Mouse (Mus musculus) forebrain, embryonic 14.5 days (tissue): ENCODE results near the gene Ube4a. TPM values are rescaled to one million over a fixed set of nuclear protein-coding genes. Genes with fewer than 3 reads are reported as not detected.

Source experiments
- ATAC-seq: fragments of 200-750 bp; cut with Nextera tagmentation; 2 replicates; pipeline ENCODE4 v1.8.0; 2017; ENCODE audit warnings: mild to moderate bottlenecking, moderate library complexity
- DNase-seq: peaks from one replicate; pipeline ENCODE4 v3.0.0-alpha.2; 2015; ENCODE audit warnings: low spot score
- H3K27ac ChIP-seq: fragments of 300-500 bp; sonication (generic); 2 replicates; pipeline ENCODE4 v1.5.1; 2014; ENCODE audit warnings: low read depth, mild to moderate bottlenecking, control low read depth, low read length, moderate library complexity
- H3K27me3 ChIP-seq: fragments of 300-500 bp; sonication (generic); replicated peaks from 2 replicates; pipeline ENCODE4 v1.6.1; 2014; ENCODE audit warnings: low read length, control low read depth, mixed read lengths; ENCODE audit not compliant: control insufficient read depth, insufficient read depth
- H3K36me3 ChIP-seq: fragments of 300-500 bp; sonication (generic); 2 replicates; pipeline ENCODE4 v1.6.1; 2014; ENCODE audit warnings: low read length, control low read depth; ENCODE audit not compliant: control insufficient read depth, insufficient read depth
- H3K4me1 ChIP-seq: fragments of 300-500 bp; sonication (generic); 2 replicates; pipeline ENCODE4 v1.6.1; 2014; ENCODE audit warnings: antibody characterized with exemption, low read length, control low read depth; ENCODE audit not compliant: control insufficient read depth, insufficient read depth
- H3K4me2 ChIP-seq: fragments of 300-500 bp; sonication (generic); 2 replicates; pipeline ENCODE4 v1.6.1; 2014; ENCODE audit warnings: mild to moderate bottlenecking, control low read depth, low read length
- H3K4me3 ChIP-seq: fragments of 300-500 bp; sonication (generic); 2 replicates; pipeline ENCODE4 v1.5.1; 2014; ENCODE audit warnings: low read depth, low read length, control low read depth
- H3K9ac ChIP-seq: fragments of 300-500 bp; sonication (generic); 2 replicates; pipeline ENCODE4 v1.6.1; 2014; ENCODE audit warnings: mild to moderate bottlenecking, low read length, control low read depth, moderate library complexity
- H3K9me3 ChIP-seq: fragments of 300-500 bp; sonication (generic); replicated peaks from 2 replicates; pipeline ENCODE4 v1.6.1; 2016; ENCODE audit warnings: low read length, control low read depth, mixed read lengths; ENCODE audit not compliant: control insufficient read depth
- WGBS: fragments of 180-500 bp; shearing (Covaris S2); extraction: QIAGEN DNeasy Blood & Tissue Kit; methylation state at CpG from one replicate; pipeline ENCODE4 v1.1.7; 2014; 5-methylcytosine and 5-hydroxymethylcytosine counted together
- polyA plus RNA-seq: library from polyadenylated mRNA; unstranded; fragments of >200 nt; fragmentation: Nextera tagmentation; extraction: Ambion mirVana; gene quantifications from 2 replicates; pipeline ENCODE4 v1.2.1, GENCODE M21; 2014

The Ube4a gene
- 46.0 and 53.0 TPM in 2 replicates for polyA plus RNA-seq

DNA sequence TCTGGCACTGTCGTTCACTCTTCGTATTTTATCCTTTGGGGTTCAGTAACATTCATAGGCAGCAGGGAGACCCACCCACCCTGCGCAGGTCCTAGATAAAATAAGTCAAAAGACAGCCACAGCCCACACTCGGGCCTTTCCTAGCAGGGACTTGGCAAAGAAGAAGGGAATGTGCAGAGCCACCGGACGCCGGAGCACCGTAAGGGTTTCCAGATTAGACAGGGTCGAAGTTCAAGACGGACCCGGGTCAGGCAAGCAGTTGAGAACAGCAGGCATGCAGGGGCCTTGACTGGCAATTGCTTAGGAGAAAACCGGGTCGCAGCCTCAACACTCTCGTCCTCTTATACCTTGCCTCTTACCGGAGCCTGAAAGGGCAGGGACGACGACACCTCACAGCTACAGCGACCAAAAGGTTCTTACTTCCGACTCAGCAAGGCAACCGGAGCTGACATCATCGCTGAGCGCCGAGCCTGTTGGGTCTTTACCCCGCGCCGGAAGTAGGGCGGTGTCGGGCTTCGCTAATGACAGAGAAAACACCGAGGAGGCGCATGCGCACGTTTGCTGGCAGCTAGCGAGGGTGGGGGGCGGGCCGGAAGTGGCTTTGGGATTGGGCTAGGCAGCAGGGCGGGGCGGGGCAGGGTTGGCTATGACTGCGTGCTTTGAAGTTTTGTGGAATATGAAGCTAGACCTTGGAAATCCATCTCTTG lies at the start of gene Ube4a:
Gene Ube4a (minus strand): TSS at position 475 of the 707 bp plus-strand sequence.
- WGBS: 1% methylated on average over 39 of the region's 39 CpGs
- Histone ChIP-seq H3K9me3 (no peaks in the 10 kb centered on the region), H3K27ac (no peak within 1 kb of the TSS), H3K4me1 (peaks cover 13% of the 10 kb centered on the region), H3K4me2 (peak within 1 kb of the TSS; percentile 90), H3K27me3 (no peaks in the 10 kb centered on the region), H3K4me3 (peak within 1 kb of the TSS; percentile 81), H3K36me3 (peaks cover 17% of the 10 kb centered on the region), H3K9ac (peak within 1 kb of the TSS; percentile 77)
- DNase-seq (peak; percentile 99), ATAC-seq (peak; percentile 95)

DNA sequence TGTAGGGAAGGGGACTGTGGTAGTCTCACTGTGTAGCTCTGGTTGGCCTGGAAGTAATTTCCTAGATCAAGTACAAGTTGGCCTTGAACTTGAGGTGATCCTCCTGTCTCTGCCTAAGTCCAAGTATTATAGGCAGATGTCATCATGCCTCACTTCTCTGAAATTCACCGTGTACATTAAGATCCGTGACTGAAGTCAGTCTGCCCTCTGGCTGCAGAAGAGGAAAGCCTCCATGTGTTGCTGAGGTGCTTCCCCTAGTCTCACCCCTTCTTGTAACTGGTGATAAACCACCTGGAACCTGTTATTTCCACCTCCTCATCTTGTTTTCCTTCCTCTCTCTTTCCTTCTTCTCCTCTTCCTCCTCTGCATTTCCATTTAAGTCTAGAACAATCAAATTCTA lies 49.5 kb upstream of the Ube4a start:
- H3K27ac ChIP-seq: no peak overlapping the region
- no peak overlapping the region for H3K4me3 ChIP-seq
- H3K36me3 ChIP-seq: no peaks in the 10 kb centered on the region
- H3K4me1 ChIP-seq: no peaks in the 10 kb centered on the region
- no peak overlapping the region for H3K9ac ChIP-seq
- H3K4me2 ChIP-seq: no peak overlapping the region
- H3K9me3 ChIP-seq: no peaks in the 10 kb centered on the region
- no peak for ATAC-seq
- WGBS: 38% methylated on average over 2 of the region's 2 CpGs
- H3K27me3 ChIP-seq: no peaks in the 10 kb centered on the region
- no peak for DNase-seq

GRCm38 (mm10) chr9:45011291-45011690 lies 45.9 kb upstream of the Ube4a start:
- H3K27me3 ChIP-seq: no peaks in the 10 kb centered on the region
- no peaks in the 10 kb centered on the region for H3K36me3 ChIP-seq
- no peaks in the 10 kb centered on the region for H3K9me3 ChIP-seq
- DNase-seq (no peak), ATAC-seq (no peak)
- 55% methylated on average over 6 of the region's 6 CpGs for WGBS
- H3K9ac ChIP-seq: no peak overlapping the region
- no peak overlapping the region for H3K27ac ChIP-seq
- H3K4me3 ChIP-seq: no peak overlapping the region
- H3K4me2 ChIP-seq: no peak overlapping the region
- no peaks in the 10 kb centered on the region for H3K4me1 ChIP-seq

GRCm38 (mm10) chr9:45010461-45010860 lies 45.1 kb upstream of the Ube4a start:
- DNase-seq (peak; percentile 11), ATAC-seq (no peak)
- Histone ChIP-seq H3K4me1 (no peaks in the 10 kb centered on the region), H3K27ac (no peak overlapping the region), H3K36me3 (no peaks in the 10 kb centered on the region), H3K4me2 (no peak overlapping the region), H3K4me3 (no peak overlapping the region), H3K27me3 (no peaks in the 10 kb centered on the region), H3K9ac (no peak overlapping the region), H3K9me3 (no peaks in the 10 kb centered on the region)
- 82% methylated on average over 4 of the region's 4 CpGs for WGBS

- Histone ChIP-seq H3K27ac (no peak within 1 kb of the TSS), H3K27me3 (no peaks in the 10 kb centered on the region), H3K9me3 (no peaks in the 10 kb centered on the region), H3K36me3 (no peaks in the 10 kb centered on the region), H3K4me3 (no peak within 1 kb of the TSS), H3K4me2 (no peak within 1 kb of the TSS), H3K4me1 (no peaks in the 10 kb centered on the region), H3K9ac (no peak within 1 kb of the TSS)
- WGBS: 83% methylated on average over 19 of the region's 19 CpGs
- no peak for DNase-seq
- no peak for ATAC-seq
Measured at GRCm38 (mm10) chr9:45009180-45010078, 44.0 kb upstream of the Ube4a start, which contains the start of gene Cd3e. Cd3e (minus strand) TSS chr9:45009627.

- Histone ChIP-seq H3K27ac (no peak overlapping the region), H3K9ac (no peak overlapping the region), H3K36me3 (no peaks in the 10 kb centered on the region), H3K4me3 (no peak overlapping the region), H3K4me1 (no peaks in the 10 kb centered on the region), H3K4me2 (no peak overlapping the region), H3K9me3 (no peaks in the 10 kb centered on the region), H3K27me3 (no peaks in the 10 kb centered on the region)
- DNase-seq: no peak
- no peak for ATAC-seq
- WGBS: 77% methylated on average over 4 of the region's 4 CpGs
Measured at GRCm38 (mm10) chr9:45008342-45008741, 42.9 kb upstream of the Ube4a start.

- ATAC-seq: no peak
- no peak overlapping the region for H3K4me2 ChIP-seq
- H3K4me3 ChIP-seq: no peak overlapping the region
- H3K9ac ChIP-seq: no peak overlapping the region
- no peak overlapping the region for H3K27ac ChIP-seq
- H3K4me1 ChIP-seq: no peaks in the 10 kb centered on the region
- H3K36me3 ChIP-seq: no peaks in the 10 kb centered on the region
- no peak for DNase-seq
- H3K9me3 ChIP-seq: no peaks in the 10 kb centered on the region
- WGBS: 76% methylated on average over 12 of the region's 12 CpGs
- no peaks in the 10 kb centered on the region for H3K27me3 ChIP-seq
Measured at GRCm38 (mm10) chr9:45007404-45007803, 42.0 kb upstream of the Ube4a start.

GRCm38 (mm10) chr9:45000249-45000648 lies 34.8 kb upstream of the Ube4a start:
- ATAC-seq: no peak
- Histone ChIP-seq H3K9ac (no peak overlapping the region), H3K4me2 (no peak overlapping the region), H3K4me1 (no peaks in the 10 kb centered on the region), H3K27ac (no peak overlapping the region), H3K9me3 (no peaks in the 10 kb centered on the region), H3K36me3 (no peaks in the 10 kb centered on the region), H3K4me3 (no peak overlapping the region), H3K27me3 (no peaks in the 10 kb centered on the region)
- no peak for DNase-seq
- 79% methylated on average over 3 of the region's 3 CpGs for WGBS

GRCm38 (mm10) chr9:44999776-45000175 lies 34.4 kb upstream of the Ube4a start:
- 83% methylated on average over 5 of the region's 5 CpGs for WGBS
- no peak overlapping the region for H3K4me3 ChIP-seq
- H3K36me3 ChIP-seq: no peaks in the 10 kb centered on the region
- no peak overlapping the region for H3K4me2 ChIP-seq
- no peaks in the 10 kb centered on the region for H3K27me3 ChIP-seq
- no peaks in the 10 kb centered on the region for H3K9me3 ChIP-seq
- H3K9ac ChIP-seq: no peak overlapping the region
- H3K27ac ChIP-seq: no peak overlapping the region
- H3K4me1 ChIP-seq: no peaks in the 10 kb centered on the region
- ATAC-seq (no peak), DNase-seq (no peak)
